ENCODE assay signal across 8 mouse cellular contexts in genomic region chr9:25253478-25253824, GRCm38 (mm10). TPM values are rescaled to one million over a fixed set of nuclear protein-coding genes. Genes with fewer than 3 reads are reported as not detected.
DNase-seq lines count a peak whose midpoint lies in the region; ATAC-seq and TF ChIP-seq lines count a peak whose summit lies in the region.

No protein-coding gene starts in this region.

- 1% methylated on average over 3 of the region's 3 CpGs for WGBS in heart, embryonic 13.5 days
- 8% methylated on average over 3 of the region's 3 CpGs for WGBS in forebrain, embryonic 15.5 days
- 2% methylated on average over 3 of the region's 3 CpGs for WGBS in liver, embryonic 16.5 days (ENCODE audit: insufficient replicate concordance)

- TF ChIP-seq CTCF in CH12.LX (conservative IDR thresholded peaks at IDR 0.05 in 1 of 2, IDR thresholded peaks at IDR 0.05 in 1 of 2; ENCODE audit: low read depth in 2 of 2, low read length in 2 of 2), result no peak

- H3K4me1 ChIP-seq in heart, embryonic 13.5 days, result peaks cover 37% of the 10 kb centered on the region
- H3K4me1 ChIP-seq in CH12.LX (ENCODE audit: control insufficient read depth in 1 of 2, insufficient read depth in 2 of 2), result peaks cover 0 to 24% of the 10 kb centered on the region in 2 experiments; a peak in 2 of 4 replicates
- peaks cover 32% of the 10 kb centered on the region for H3K4me1 ChIP-seq in forebrain, embryonic 15.5 days
- H3K4me1 ChIP-seq in liver, embryonic 16.5 days (ENCODE audit: control insufficient read depth, low read depth, low read length), result peaks cover 18% of the 10 kb centered on the region

- peak overlapping the region; percentile 99 for H3K27ac ChIP-seq in heart, embryonic 13.5 days (replicated peaks)
- H3K27ac ChIP-seq in CH12.LX (ENCODE audit: insufficient read depth, low read depth), result peak overlapping the region; percentile 87; the same call in 1 of the 2 replicates
- H3K27ac ChIP-seq in forebrain, embryonic 15.5 days (replicated peaks), result peak overlapping the region; percentile 99
- H3K27ac ChIP-seq in liver, embryonic 16.5 days (ENCODE audit: low read length), result peak overlapping the region; percentile 98

- TF ChIP-seq POLR2A in CH12.LX (IDR thresholded peaks at IDR 0.05; ENCODE audit: low read depth, low read length), result no peak

- no peaks in the 10 kb centered on the region for H3K36me3 ChIP-seq in heart, embryonic 13.5 days
- no peaks in the 10 kb centered on the region for H3K36me3 ChIP-seq in CH12.LX (replicated peaks in 1 of 2; ENCODE audit: control insufficient read depth in 1 of 2, insufficient read depth in 1 of 2, low read length in 1 of 2)
- no peaks in the 10 kb centered on the region for H3K36me3 ChIP-seq in forebrain, embryonic 15.5 days
- no peaks in the 10 kb centered on the region for H3K36me3 ChIP-seq in liver, embryonic 16.5 days (ENCODE audit: control insufficient read depth, insufficient read depth)

- no peaks in the 10 kb centered on the region for H3K27me3 ChIP-seq in heart, embryonic 13.5 days (replicated peaks)
- H3K27me3 ChIP-seq in CH12.LX (replicated peaks), result no peaks in the 10 kb centered on the region
- H3K27me3 ChIP-seq in forebrain, embryonic 15.5 days, result no peaks in the 10 kb centered on the region
- H3K27me3 ChIP-seq in liver, embryonic 16.5 days (ENCODE audit: control insufficient read depth, insufficient read depth, low read depth, low read length), result no peaks in the 10 kb centered on the region

- intact Hi-C loops in heart, postnatal 25 days (cut with DNase I), result loop anchor here (2.0 to 5.0 kb wide), 3 partner anchors 34 to 101 kb away; partner anchors contain the start of gene Herpud2

- no peaks in the 10 kb centered on the region for H3K9me3 ChIP-seq in heart, embryonic 13.5 days
- no peaks in the 10 kb centered on the region for H3K9me3 ChIP-seq in CH12.LX (replicated peaks; ENCODE audit: low read length)
- H3K9me3 ChIP-seq in forebrain, embryonic 15.5 days, result no peaks in the 10 kb centered on the region
- H3K9me3 ChIP-seq in liver, embryonic 16.5 days (replicated peaks; ENCODE audit: control insufficient read depth, low read length), result no peaks in the 10 kb centered on the region

- peak overlapping the region; percentile 100 for H3K9ac ChIP-seq in heart, embryonic 13.5 days
- H3K9ac ChIP-seq in CH12.LX (ENCODE audit: insufficient read depth, low read depth), result peak overlapping the region; percentile 99
- H3K9ac ChIP-seq in forebrain, embryonic 15.5 days (replicated peaks), result peak overlapping the region; percentile 88
- peak overlapping the region; percentile 98 for H3K9ac ChIP-seq in liver, embryonic 16.5 days (ENCODE audit: low read depth, low read length)

- ATAC-seq in heart, embryonic 13.5 days (ENCODE audit: extremely low read depth, insufficient number of reproducible peaks, low FRiP score, low TSS enrichment), result no peak
- no peak for ATAC-seq in forebrain, embryonic 15.5 days (replicated peaks)
- no peak for ATAC-seq in liver, embryonic 16.5 days (ENCODE audit: low read depth)

- peak overlapping the region; percentile 100 for H3K4me3 ChIP-seq in heart, embryonic 13.5 days
- H3K4me3 ChIP-seq in CH12.LX (replicated peaks in 1 of 3; ENCODE audit: low read depth in 2 of 3, low read length in 2 of 3, poor library complexity in 1 of 3), result peak overlapping the region; percentile 90 to 99 (median 98)
- H3K4me3 ChIP-seq in forebrain, embryonic 15.5 days, result peak overlapping the region; percentile 79
- H3K4me3 ChIP-seq in liver, embryonic 16.5 days (ENCODE audit: low read depth, low read length), result peak overlapping the region; percentile 88

- peak; percentile 84 for TF ChIP-seq EP300 in CH12.LX (IDR thresholded peaks at IDR 0.05; ENCODE audit: low read length)

- peak overlapping the region; percentile 92 for H3K4me2 ChIP-seq in heart, embryonic 13.5 days
- H3K4me2 ChIP-seq in CH12.LX (ENCODE audit: insufficient read depth, low read depth, poor library complexity, severe bottlenecking), result peak overlapping the region; percentile 49; the same call in 1 of the 2 replicates
- H3K4me2 ChIP-seq in forebrain, embryonic 15.5 days (replicated peaks), result peak overlapping the region; percentile 48
- peak overlapping the region; percentile 74 for H3K4me2 ChIP-seq in liver, embryonic 16.5 days (ENCODE audit: low read depth, low read length)

- peaks cover 37% of the 10 kb centered on the region for H3K79me2 ChIP-seq in CH12.LX (replicated peaks; ENCODE audit: control insufficient read depth, extremely low read depth, insufficient read depth, poor library complexity, severe bottlenecking)

- in situ Hi-C loops in CH12.LX (cut with MboI; ENCODE audit: low pct_ligation_motif_present, low pct_unique_long_range_greater_than_20kb, low sequenced_read_pairs), result no loop called here

- no peak for TF ChIP-seq RAD21 in CH12.LX (IDR thresholded peaks at IDR 0.05; ENCODE audit: low read depth, low read length)

- DNase-seq in heart, postnatal 25 days (ENCODE audit: low spot score), result no peak
- peak; percentile 47 for DNase-seq in CH12.LX (ENCODE audit: extremely low read depth)
- DNase-seq in ovary, postnatal 36 days (ENCODE audit: low spot score), result no peak
- DNase-seq in cerebellum, adult 11 months, result no peak
- DNase-seq in layer of hippocampus, postnatal 36 days, result no peak

- dilution Hi-C loops in CH12.LX (cut with MboI; ENCODE audit: extremely low pct_ligation_motif_present, extremely low pct_unique_long_range_greater_than_20kb, low sequenced_read_pairs), result no loop called here

TF ChIP-seq in CH12.LX, 34 proteins besides CTCF, POLR2A, EP300 and RAD21:
- no peak for TF ChIP-seq RCOR1 (conservative IDR thresholded peaks at IDR 0.05; ENCODE audit: low read depth, low read length)
- peak; percentile 75 for TF ChIP-seq JUN (IDR thresholded peaks at IDR 0.05; ENCODE audit: insufficient read depth, low read depth, low read length)
- TF ChIP-seq ZNF384 (IDR thresholded peaks at IDR 0.05; ENCODE audit: low read depth, low read length), result peak; percentile 76
- no peak for TF ChIP-seq TBP (conservative IDR thresholded peaks at IDR 0.05; ENCODE audit: low read depth, low read length)
- TF ChIP-seq MEF2A (IDR thresholded peaks at IDR 0.05; ENCODE audit: borderline replicate concordance, low read depth, low read length), result peak; percentile 69; the same call in 1 of the 2 replicates
- no peak for TF ChIP-seq HCFC1 (IDR thresholded peaks at IDR 0.05; ENCODE audit: low read depth, low read length)
- no peak for TF ChIP-seq MAX (IDR thresholded peaks at IDR 0.05; ENCODE audit: low read length)
- no peak for TF ChIP-seq NELFE (IDR thresholded peaks at IDR 0.05; ENCODE audit: low read depth, low read length)
- TF ChIP-seq CHD2 (IDR thresholded peaks at IDR 0.05; ENCODE audit: low read length), result peak; percentile 69
- TF ChIP-seq ETS1 (conservative IDR thresholded peaks at IDR 0.05; ENCODE audit: low read depth, low read length), result peak; percentile 65
- TF ChIP-seq IRF4 (IDR thresholded peaks at IDR 0.05; ENCODE audit: low read depth, low read length), result peak; percentile 64
- 0 out of 2 replicates have a peak, but pooled peaks have one; percentile 7 for TF ChIP-seq TCF12 (IDR thresholded peaks at IDR 0.05; ENCODE audit: low read depth, low read length)
- TF ChIP-seq JUND (conservative IDR thresholded peaks at IDR 0.05; ENCODE audit: low read depth, low read length), result peak; percentile 90
- 0 out of 2 replicates have a peak, but pooled peaks have one; percentile 12 for TF ChIP-seq CHD1 (IDR thresholded peaks at IDR 0.05; ENCODE audit: low read depth, low read length)
- TF ChIP-seq SIN3A (IDR thresholded peaks at IDR 0.05; ENCODE audit: low read length), result no peak

RNA-seq across cellular contexts. Expression of gene Sept7, which starts 1.2 kb away (rescaled TPM):
- polyA plus RNA-seq in heart, embryonic 13.5 days (2015; fragmentation: Nextera tagmentation; extraction: Ambion mirVana), result 247 and 264 TPM in 2 replicates
- 100 to 1,000 TPM; 108 to 115 TPM for total RNA-seq in heart, postnatal 25 days (2021)
- 77.9 and 95.6 TPM in 2 replicates for total RNA-seq in CH12.LX (2012; rRNA removed)
- 288 and 331 TPM in 2 replicates for total RNA-seq in CH12.LX (2014; rRNA removed)
- polyA plus RNA-seq in CH12.LX (2012; ENCODE audit: insufficient read length, low read depth), result 161 and 170 TPM in 2 replicates
- 253 and 262 TPM in 2 replicates for polyA plus RNA-seq in forebrain, embryonic 15.5 days (2015; fragmentation: Nextera tagmentation; extraction: Ambion mirVana)
- 73.7 and 88.8 TPM in 2 replicates for polyA plus RNA-seq in liver, embryonic 16.5 days (2015; fragmentation: Nextera tagmentation; extraction: Ambion mirVana)
- total RNA-seq in layer of hippocampus, postnatal 36 days (2021), result 100 to 1,000 TPM; 278 to 293 TPM
